Mouse (Mus musculus): ENCODE measurements around the gene Aff3. TPM values are rescaled to one million over a fixed set of nuclear protein-coding genes. Genes with fewer than 3 reads are reported as not detected.

The Aff3 gene
- total RNA-seq, 2 experiments from 2014 or later, result 82.9 to 86.5 TPM

DNA sequence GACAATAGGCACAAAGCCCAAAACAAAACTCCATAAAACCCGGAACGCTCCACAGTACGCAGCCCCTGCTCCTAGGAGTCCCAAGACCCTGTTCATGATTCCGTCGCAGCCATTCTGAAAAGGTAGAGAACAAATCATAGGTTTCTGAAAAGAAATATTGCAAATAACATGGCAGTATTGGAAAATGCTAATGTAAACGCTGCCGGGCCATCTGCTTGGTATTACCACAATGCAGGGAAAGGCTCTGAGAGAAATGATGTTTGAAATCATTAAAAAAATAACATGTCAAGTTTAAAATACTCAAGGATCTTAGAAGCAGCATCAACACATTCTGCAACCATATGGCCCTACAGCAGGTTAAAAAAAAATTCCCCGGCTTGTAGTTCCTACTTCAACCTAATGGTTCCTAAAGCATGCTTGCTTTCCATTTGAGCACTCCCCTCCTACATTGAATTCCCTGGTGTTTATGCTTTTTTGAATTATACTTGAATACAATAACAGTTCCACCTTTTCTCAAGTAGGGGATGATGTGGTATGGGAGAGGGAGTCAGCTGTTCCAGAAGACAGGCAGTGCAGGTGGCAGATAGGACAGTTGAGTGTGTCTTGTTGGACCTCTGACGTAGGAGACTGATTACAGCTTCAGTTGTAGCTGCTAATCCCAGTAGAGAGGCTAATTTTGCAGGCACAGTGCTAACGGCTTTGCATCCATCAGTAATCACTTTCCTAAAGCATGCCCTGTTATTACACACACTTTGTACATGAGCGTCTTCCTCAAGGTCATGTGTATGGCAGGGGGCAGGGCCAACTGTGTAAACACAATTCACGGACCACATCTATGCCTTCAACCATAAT is 246.3 kb downstream of the Aff3 start:
- DNase-seq (ENCODE audit: low spot score in 2 of 2), result peak; percentile 29 to 35
- intact Hi-C loops (cut with DNase I), result no loop called here

DNA sequence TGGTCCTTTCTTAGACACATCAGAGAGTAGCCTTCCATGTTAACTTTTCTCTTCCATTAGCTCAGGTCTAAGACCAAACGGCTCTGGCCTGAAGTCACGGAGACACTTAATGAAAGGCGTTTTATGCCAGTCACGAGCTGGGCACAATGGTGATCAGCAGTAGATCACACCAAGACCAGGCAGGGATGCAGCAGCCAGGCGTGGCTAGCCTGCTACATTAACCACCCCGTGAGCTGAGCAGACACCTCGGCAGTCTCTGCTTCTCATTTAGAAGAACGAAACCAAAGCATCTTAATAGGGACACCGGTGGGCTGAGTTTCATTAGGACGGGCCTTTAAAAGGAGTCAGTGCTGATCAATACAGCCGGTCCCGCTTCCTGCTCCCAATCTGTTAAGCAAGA is 247.6 kb downstream of the Aff3 start:
- intact Hi-C loops (cut with DNase I), result no loop called here
- no peak for DNase-seq (ENCODE audit: low spot score in 2 of 2)

DNA sequence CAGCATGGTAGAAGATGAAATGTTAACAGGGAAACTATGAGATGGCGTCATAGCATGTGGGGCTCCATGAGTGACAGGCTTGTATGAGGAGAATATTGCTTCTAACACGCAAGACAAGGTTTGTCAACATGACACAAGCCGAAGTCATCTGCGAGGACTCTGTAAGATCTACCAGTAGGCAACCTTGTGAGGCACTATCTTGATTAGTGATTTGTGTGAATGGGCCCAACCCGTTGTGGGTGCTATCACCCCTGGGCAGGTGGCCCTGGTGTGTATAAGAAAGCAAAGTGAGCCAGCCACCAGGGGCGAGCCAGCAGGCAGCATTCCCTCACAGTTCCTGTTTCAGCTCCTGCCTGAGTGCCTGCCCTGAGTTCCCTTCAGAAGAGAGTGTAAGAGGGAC is 249.2 kb downstream of the Aff3 start:
- no peak for DNase-seq (ENCODE audit: low spot score in 2 of 2)
- intact Hi-C loops (cut with DNase I), result no loop called here

DNA sequence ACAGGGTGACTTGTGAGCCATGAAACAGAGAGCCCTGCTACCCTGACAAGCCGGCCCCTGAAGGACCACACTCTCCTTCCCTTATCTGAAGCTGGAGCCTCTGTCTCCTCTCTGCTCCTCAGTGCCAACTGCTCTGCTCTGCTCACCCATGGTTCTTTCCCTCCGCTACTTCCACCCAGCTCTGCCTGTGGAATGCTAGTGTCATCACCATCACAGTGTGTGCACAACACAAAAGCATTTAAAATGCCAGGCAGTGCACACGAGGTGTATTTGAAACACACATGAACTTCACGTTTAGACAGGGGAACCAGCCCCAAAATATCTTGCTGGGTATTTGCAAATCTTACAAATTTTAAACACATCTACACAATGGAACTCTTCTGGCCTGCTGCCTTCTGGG is 253.6 kb downstream of the Aff3 start:
- DNase-seq (ENCODE audit: low spot score in 2 of 2), result no peak
- intact Hi-C loops (cut with DNase I), result no loop called here

DNA sequence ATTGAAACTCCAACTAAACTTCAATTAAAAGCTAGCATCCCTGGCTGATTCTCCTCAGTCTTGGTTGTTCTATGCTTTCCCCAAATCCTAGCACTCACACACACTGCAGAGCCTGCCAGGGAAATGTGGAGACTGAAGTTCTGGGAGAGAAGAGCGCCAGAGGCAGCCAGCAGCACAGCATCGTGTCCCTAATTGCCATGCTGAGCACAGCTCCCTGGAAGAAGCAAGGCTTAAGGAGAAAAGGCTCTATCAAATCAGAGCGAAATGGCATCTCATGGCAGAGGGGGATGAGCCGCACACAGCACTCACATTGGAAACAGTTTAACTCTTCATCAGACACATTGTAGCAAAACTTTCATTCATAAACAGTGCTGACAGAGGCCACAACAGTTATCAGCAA is 254.3 kb downstream of the Aff3 start:
- DNase-seq (ENCODE audit: low spot score in 2 of 2), result peak; percentile 50 to 65
- intact Hi-C loops (cut with DNase I), result no loop called here

DNA sequence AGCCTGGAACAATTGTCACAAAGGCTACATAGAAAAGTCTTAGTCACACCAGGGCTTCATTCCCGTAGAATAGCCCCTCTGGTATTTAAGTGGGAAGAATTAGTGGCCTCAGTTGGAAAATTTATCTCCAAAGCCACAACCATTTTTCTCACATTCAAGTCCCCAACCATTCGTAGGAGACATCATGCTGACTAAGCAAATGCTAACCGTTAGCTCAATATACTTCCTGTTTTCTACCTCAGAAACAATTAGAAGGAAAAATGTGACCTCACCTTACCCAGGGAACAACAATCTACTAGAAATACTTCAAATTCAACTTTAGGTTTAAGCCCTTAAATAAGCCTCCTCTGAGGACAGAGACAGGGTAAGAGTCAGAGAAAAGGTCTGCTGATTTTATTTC is 256.5 kb downstream of the Aff3 start:
- no peak for DNase-seq (ENCODE audit: low spot score in 2 of 2)
- intact Hi-C loops (cut with DNase I), result no loop called here

DNA sequence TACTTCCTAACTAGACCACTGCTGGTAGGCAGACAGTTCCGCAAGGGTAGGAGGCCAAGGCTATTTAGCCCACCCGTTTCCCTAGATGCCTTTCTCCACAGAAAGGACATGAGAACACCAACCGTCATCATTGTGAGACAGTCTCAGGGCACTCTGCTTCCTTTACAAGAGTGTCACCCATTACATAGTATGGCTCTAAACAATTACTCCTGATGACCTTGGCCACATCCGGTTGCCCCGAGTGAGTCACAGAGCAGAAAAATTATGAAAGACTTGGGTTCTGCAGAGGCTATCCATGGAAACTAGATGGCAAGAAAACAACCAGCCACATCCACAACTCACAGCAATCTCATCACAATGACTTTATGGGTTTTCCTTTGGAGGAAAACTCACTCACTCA is 261.0 kb downstream of the Aff3 start:
- intact Hi-C loops (cut with DNase I), result no loop called here
- DNase-seq (ENCODE audit: low spot score in 2 of 2), result no peak

DNA sequence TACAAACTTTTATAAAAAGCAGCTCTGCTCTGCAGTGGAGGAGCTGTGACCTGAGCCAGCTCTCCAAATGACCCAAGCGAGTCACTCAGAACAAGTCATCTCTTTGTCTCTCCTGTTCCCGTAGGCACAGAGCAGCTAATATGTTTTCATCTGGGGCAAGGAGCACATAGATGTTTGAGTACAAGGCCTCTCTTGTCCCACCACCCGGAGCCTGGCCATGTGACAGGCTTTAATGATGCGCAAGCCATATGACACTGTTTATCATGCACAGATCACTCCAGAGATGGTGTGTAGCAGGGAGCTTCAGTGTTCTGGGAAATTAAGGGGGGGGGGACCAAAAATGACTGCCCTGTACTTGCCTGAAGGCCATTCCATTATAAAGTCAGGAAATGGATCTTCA is 262.9 kb downstream of the Aff3 start:
- intact Hi-C loops (cut with DNase I), result no loop called here

DNA sequence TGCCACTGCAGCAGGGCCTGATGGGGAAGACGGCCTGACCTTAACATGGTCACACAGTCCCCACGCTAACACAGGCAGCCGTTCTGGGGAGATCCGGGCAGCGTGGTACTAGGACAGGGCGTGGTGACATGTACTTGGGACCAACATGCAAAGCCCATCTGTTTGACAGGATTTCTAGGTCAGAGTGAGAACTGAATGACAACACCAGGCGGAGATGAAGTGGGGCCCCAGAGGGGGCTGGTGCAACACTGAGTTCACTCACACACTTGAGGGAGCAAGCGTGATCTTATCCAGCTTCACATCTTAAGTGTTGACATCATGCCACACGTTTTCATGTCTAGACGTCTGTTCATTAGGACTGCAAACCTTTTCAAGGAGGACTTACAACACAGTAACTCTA is 265.5 kb downstream of the Aff3 start:
- intact Hi-C loops (cut with DNase I), result no loop called here

More for the DNA sequence above, 262.9 kb downstream of the Aff3 start:
- no peak for DNase-seq (ENCODE audit: low spot score in 2 of 2)

DNA sequence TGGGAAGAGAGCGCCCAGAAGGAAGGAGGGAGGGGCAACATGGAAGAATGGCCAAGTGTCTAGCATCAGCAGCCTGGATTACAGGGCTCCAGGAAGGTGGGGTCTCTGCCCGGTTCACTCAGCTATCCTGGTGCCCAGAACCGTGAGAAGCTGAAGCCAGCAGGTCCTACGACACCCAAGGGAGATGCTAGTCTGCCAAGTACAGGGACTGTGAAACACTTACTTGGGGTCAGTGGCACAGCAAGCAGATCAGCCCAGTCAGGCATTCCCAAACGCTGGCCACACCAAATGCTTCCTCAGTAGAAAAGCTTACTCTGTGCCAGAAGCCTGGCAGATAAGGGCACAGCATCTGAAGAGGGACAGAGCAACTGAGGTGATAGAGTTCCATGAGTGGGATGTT is 266.2 kb downstream of the Aff3 start:
- intact Hi-C loops (cut with DNase I), result no loop called here
- no peak for DNase-seq (ENCODE audit: low spot score in 2 of 2)

More for the DNA sequence above, 265.5 kb downstream of the Aff3 start:
- no peak for DNase-seq (ENCODE audit: low spot score in 2 of 2)

DNA sequence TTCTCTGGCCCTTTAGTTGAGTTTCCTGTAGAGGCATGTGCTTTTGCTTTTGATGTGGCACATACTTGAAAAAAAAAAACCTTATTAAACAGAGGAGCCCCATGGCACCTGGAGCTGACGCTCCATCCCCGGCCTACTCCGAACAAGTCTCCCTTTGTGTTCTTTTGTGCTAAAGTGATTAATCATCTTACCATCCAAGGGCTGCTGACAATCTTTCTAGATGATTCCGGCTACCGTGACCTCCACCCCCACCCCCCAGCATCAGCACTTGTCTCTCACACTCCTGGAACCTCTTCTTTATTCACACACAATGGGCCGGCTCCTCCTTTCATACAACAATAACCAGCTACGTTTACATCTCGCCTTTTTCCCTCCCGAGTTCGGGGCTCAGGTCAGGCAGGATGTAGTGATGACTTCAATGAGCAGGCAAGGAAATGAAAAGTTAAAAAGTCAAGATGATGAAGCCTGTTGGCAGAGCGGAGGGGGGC is 269.5 kb downstream of the Aff3 start:
- no peak for DNase-seq (ENCODE audit: low spot score in 2 of 2)
- intact Hi-C loops (cut with DNase I), result no loop called here

DNA sequence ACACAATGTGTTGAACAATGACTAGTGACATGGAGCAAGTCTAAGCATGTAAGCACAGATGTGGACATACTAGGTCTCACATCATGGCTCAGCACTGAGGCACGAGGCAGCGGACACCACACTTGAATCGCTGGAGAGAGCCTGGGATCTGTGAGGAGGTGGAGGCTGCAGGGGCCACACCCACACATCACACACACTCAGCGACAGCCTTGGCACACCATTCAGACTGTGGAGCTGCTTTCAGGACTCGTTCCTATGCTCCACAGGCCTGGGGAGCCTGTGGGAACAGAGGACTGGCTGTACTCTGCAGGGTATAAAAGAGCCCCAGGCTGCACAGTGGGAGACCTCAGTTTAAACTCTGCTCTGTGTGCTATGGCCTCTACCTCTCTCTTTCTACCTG is 270.3 kb downstream of the Aff3 start:
- DNase-seq (ENCODE audit: low spot score in 2 of 2), result no peak
- intact Hi-C loops (cut with DNase I), result loop anchor here (5.0 kb wide), 1 partner anchor 373 kb away; no protein-coding TSS in a partner anchor

DNA sequence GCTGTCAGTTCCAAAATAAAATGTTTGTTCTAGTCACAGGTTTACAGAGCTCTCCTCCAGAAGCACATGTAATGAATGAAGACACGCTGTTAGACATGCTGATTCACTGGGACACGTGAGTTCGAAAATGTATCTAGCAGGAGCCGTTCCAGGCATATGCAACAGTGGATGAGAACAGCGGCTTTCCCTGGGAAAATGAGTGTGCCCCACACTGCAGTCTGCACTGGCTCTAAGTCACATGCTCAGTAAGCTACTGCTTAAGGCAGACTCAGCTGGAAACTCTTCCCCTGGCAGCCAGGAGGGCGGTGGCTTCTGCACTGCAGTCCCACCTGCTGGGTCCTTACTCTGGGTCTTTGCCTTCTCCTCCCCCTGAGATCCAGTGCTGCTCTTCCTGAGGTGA is 271.2 kb downstream of the Aff3 start:
- intact Hi-C loops (cut with DNase I), result loop anchor here (2.0 to 5.0 kb wide), 2 partner anchors 233 to 374 kb away; no protein-coding TSS in a partner anchor
- peak; percentile 50 to 82 for DNase-seq (ENCODE audit: low spot score in 2 of 2)

DNA sequence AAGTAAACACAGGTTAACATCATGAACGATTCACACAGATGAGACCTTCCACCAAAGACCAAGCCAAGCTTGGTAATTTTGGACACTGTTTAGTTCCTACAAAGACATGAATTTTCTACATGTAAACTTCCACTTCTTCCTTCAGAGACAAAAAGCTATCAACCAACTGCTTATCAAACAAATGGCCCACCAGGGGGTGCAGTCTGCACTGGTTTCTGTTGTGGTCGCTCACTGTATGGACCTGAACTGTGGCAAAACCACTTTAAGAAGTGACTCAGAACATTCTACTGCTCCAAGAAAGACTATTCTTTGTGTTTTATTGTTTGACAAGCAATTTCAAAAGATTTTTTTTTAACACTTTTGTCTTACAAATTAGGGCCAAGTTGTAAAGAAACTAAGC is 271.8 kb downstream of the Aff3 start:
- peak; percentile 70 to 78 for DNase-seq (ENCODE audit: low spot score in 2 of 2)
- intact Hi-C loops (cut with DNase I), result loop anchor here (2.0 to 5.0 kb wide), 2 partner anchors 234 to 374 kb away; no protein-coding TSS in a partner anchor

DNA sequence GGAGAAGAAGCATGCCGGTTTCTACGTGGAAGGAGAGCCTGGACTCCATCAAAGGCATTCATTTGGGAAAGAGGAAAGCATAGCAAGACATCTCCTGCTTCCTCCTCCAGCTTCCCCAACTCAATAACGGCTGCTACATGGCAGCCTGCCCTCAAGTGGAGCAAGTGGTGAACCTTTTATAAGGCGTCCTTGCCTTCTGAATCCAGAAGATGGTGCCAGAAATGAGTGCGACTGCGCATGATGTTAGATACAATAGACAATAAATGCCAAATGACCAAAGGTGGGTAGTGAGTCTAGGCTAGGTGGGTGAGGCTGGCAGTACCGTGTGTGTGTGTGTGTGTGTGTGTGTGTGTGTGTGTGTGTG is 273.9 kb downstream of the Aff3 start:
- DNase-seq (ENCODE audit: low spot score in 2 of 2), result peak in 1 of 2 experiments; percentile 23
- intact Hi-C loops (cut with DNase I), result loop anchor here (5.0 kb wide), 1 partner anchor 376 kb away; no protein-coding TSS in a partner anchor

DNA sequence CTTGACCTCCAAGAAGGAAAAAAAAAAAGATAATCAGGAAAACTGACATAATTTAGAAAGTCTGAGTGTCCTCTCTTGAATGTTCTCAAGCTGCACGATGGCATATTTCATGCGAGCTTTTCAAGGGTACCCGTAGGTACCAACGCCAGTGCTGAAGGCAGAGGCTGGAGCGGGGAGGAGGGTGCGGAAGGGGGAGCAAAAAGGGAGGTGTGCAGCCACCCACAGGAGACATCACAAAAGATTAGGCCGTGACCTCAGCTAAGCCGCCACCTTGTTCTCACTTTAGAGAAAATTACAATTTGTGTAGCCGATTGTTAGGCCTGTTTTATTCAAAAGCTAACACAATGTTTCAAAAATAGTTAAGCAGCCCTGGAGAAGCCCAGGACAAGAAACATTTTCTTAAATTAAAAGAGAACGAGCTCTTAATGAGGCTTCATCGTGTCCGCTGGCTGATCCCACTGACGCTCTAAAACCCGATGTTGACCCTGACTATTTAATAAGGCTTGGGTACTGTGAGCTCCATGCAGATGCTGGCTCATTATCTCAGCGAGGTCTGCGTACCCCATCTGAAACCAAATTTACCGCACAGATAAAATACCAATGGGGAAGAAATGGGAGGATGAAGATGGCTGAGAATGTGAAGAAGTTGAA is 274.4 kb downstream of the Aff3 start:
- no peak for DNase-seq (ENCODE audit: low spot score in 2 of 2)
- intact Hi-C loops (cut with DNase I), result loop anchor here (5.0 kb wide), 1 partner anchor 377 kb away; no protein-coding TSS in a partner anchor

DNA sequence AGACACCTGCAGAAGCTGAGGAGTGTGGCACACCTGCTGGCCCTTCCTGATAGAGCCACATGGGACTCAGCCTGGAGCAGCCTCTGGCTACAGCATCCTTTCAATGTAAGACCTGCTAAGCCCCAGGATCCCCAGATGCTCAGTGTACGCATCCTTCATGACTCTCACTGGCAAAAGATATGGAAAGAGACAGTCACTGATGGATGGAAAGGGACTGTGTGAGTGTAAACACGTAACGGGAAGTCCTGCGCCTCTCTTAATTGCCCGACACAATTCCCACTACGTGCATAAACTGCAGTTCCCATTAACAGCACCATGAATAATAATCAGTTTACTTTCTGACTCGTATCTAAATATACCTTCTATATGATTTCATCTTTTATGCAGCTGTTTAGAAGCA is 275.2 kb downstream of the Aff3 start:
- intact Hi-C loops (cut with DNase I), result no loop called here

DNA sequence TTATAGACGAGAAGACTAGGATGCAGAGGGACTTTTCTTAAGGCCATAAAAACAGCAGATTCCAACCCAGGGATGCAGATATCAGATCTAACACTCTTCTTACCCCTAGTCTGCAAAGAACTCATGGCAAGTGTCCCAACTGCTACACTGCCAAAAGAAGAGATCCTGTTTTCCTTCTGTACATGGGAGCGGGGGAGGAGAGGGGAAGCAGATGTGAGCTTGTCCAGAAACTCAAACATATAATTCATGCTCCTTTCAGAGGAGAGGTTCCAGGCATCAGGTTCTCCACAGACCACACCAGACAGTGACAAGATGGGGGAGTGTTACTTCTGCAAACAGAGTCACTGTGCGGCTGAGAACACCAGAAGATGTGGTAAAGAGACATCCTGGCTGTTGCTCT is 276.3 kb downstream of the Aff3 start:
- no peak for DNase-seq (ENCODE audit: low spot score in 2 of 2)
- intact Hi-C loops (cut with DNase I), result no loop called here

More for the DNA sequence above, 275.2 kb downstream of the Aff3 start:
- no peak for DNase-seq (ENCODE audit: low spot score in 2 of 2)

DNA sequence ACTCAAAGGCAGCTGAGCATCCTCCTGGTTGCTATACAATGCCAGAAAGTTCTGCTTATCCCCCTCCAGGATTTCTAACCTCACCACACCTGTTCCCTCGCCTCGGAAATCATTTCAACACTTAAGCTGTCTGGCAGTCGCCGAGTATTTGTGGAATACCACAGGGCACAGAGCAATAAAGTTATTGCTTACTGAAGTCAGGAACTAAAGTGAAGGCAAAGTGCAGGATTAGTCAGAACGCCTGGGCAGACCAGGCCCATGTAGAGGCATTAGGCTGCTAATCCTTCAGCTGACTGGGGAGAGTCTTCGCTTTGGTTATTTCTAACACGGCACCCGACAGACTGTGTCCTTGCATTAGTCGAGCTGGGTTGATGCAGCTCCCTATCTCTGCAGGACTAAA is 277.3 kb downstream of the Aff3 start:
- intact Hi-C loops (cut with DNase I), result no loop called here
- no peak for DNase-seq (ENCODE audit: low spot score in 2 of 2)

DNA sequence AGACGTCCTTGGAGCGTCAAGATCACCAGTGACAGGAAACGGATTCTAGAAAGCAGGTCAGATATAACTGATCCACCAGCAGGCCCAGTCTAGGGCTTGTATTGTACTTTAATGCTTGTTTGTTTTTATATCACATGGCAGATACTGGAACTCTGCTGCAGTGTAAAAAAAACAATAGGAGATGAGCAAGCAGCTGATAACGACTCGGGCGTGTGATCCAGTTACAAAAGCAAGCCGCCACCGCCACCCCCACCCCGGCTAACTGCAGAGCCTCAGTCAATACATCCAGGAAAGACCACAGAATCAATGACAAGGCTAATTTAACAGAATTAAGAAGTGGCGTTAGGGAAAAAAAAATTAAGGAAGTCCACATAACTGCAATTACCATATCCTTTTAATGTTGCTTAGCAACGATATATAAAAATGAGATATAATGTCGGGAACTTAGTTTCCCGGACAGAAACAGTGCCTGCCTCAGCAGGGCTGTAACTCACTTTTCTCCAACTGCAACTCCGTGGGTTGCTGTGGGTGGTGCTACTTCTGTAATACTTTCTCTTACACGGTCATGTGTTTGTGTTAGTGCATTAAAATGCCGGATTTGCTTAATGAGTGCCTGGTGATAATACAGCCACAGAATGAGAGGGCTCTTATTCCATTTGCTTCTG is 280.2 kb downstream of the Aff3 start:
- intact Hi-C loops (cut with DNase I), result no loop called here
- no peak for DNase-seq (ENCODE audit: low spot score in 2 of 2)
